Mouse (Mus musculus) liver, postnatal 0 days (tissue): ENCODE data around the gene B3galt4.

ENCODE experiments used
- CTCF ChIP-seq: sonication (generic); IDR thresholded peaks from 2 replicates; pipeline ENCODE4 v1.5.1; 2016; ENCODE audit warnings: antibody characterized with exemption, low read depth
- EP300 ChIP-seq: IDR thresholded peaks from 2 replicates; pipeline ENCODE4 v1.6.1; 2016; ENCODE audit warnings: antibody characterized with exemption, low read depth, mild to moderate bottlenecking

- no peak for TF ChIP-seq CTCF
- TF ChIP-seq EP300, result no peak
Observed at GRCm38 (mm10) chr17:33916847-33917655, 34.2 kb downstream of the B3galt4 start.
